Mouse (Mus musculus) layer of hippocampus, postnatal 36 days (tissue): Measurements from ENCODE around the gene Sapcd1. TPM values are rescaled to one million over a fixed set of nuclear protein-coding genes. Genes with fewer than 3 reads are reported as not detected.

Source experiments
- DNase-seq, 2 experiments: peaks; one replicate each; pipeline ENCODE4 v3.0.0; 2022
- total RNA-seq, 2 experiments: library from RNA; stranded (reverse); gene quantifications; 2 replicates each; pipeline ENCODE4 v1.2.3; 2021

The Sapcd1 gene
- total RNA-seq, 2 experiments from 2014 or later: 0.62 to 0.94 TPM

- no peak for DNase-seq
Measured at GRCm38 (mm10) chr17:34980655-34981054, 47.2 kb downstream of the Sapcd1 start.

DNA sequence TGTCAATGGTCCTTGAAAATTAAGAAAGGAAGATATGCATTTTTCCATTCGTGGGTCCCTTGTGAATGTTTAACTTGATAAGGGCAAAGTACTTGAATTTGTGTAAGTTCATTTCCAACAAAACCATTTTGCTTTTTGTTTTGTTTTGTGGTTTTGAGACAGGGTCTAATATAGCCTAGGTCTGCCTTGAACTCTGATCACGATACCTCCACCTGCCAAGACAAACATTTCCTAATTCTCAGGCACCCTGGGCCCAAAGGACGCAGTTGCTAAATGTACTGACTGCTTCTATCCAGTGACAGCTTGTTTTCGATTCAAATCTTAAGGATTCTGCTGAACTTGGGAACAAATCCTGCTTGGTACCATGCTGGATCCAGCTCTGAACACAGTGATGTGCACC, 48.2 kb downstream of the Sapcd1 start:
- no peak for DNase-seq

- DNase-seq: no peak
Measured at GRCm38 (mm10) chr17:34978239-34978638, 49.6 kb downstream of the Sapcd1 start.

- DNase-seq: no peak
Measured at GRCm38 (mm10) chr17:34977000-34977399, 50.8 kb downstream of the Sapcd1 start.

Other genes with a start within 250 kb of the Sapcd1 start
- under 1 TPM in 1 of 2 experiments, not detected in 1; 0.32 TPM for gene Cyp21a1, start 223.5 kb downstream of the Sapcd1 start, total RNA-seq
- gene Stk19, start 191.1 kb downstream of the Sapcd1 start, total RNA-seq: 10 to 100 TPM; 54.9 to 61.0 TPM
- 10 to 100 TPM; 37.1 to 43.9 TPM for gene Dxo, start 191.0 kb downstream of the Sapcd1 start, total RNA-seq
- 10 to 100 TPM; 69.5 to 72.4 TPM for gene Skiv2l, start 177.8 kb downstream of the Sapcd1 start, total RNA-seq
- gene Nelfe, start 177.6 kb downstream of the Sapcd1 start, total RNA-seq: 10 to 100 TPM; 29.2 to 32.1 TPM
- gene Cfb, start 165.5 kb downstream of the Sapcd1 start, total RNA-seq: under 1 TPM in 1 of 2 experiments, not detected in 1; 0.23 TPM
- gene Zbtb12, start 148.5 kb downstream of the Sapcd1 start, total RNA-seq: 1 to 10 TPM; 6.9 to 8.0 TPM
- gene Gm20547, start 146.0 kb downstream of the Sapcd1 start, total RNA-seq: not detected
- 1 to 10 TPM in 1 of 2 experiments, under 1 TPM in 1; 0.22 to 2.0 TPM for gene C2, start 129.8 kb downstream of the Sapcd1 start, total RNA-seq
- gene Ehmt2, start 129.5 kb downstream of the Sapcd1 start, total RNA-seq: 100 to 1,000 TPM; 175 to 182 TPM
- under 1 TPM in 1 of 2 experiments, not detected in 1; 0.28 TPM for gene Slc44a4, start 113.5 kb downstream of the Sapcd1 start, total RNA-seq
- gene Neu1, start 96.8 kb downstream of the Sapcd1 start, total RNA-seq: 10 to 100 TPM; 37.6 to 41.2 TPM
- gene Hspa1b, start 68.8 kb downstream of the Sapcd1 start, total RNA-seq: 10 to 100 TPM; 28.0 to 35.6 TPM
- gene Gm20481, start 58.1 kb downstream of the Sapcd1 start, total RNA-seq: not detected
- gene Hspa1a, start 55.9 kb downstream of the Sapcd1 start, total RNA-seq: 10 to 100 TPM; 19.1 to 26.6 TPM
- gene Hspa1l, start 55.3 kb downstream of the Sapcd1 start, total RNA-seq: under 1 TPM; 0.42 to 0.48 TPM
- gene Lsm2, start 46.2 kb downstream of the Sapcd1 start, total RNA-seq: 10 to 100 TPM; 17.3 to 19.1 TPM
- 10 to 100 TPM; 45.1 to 50.1 TPM for gene Vars, start 27.0 kb downstream of the Sapcd1 start, total RNA-seq
- under 1 TPM; 0.22 to 0.33 TPM for gene Vwa7, start 11.4 kb downstream of the Sapcd1 start, total RNA-seq
- under 1 TPM; 0.62 to 0.73 TPM for gene Msh5, start 18.7 kb upstream of the Sapcd1 start, total RNA-seq
- gene Clic1, start 21.9 kb upstream of the Sapcd1 start, total RNA-seq: 10 to 100 TPM in 1 of 2 experiments, 1 to 10 TPM in 1; 6.7 to 11.5 TPM
- gene Ddah2, start 31.0 kb upstream of the Sapcd1 start, total RNA-seq: 10 to 100 TPM; 16.0 to 18.0 TPM
- gene Ly6g6c, start 37.4 kb upstream of the Sapcd1 start, total RNA-seq: not detected
- not detected for gene Mpig6b, start 38.2 kb upstream of the Sapcd1 start, total RNA-seq
- 1 to 10 TPM; 3.6 to 5.4 TPM for gene Ly6g6e, start 48.9 kb upstream of the Sapcd1 start, total RNA-seq
- 1 to 10 TPM in 1 of 2 experiments, under 1 TPM in 1; 0.99 to 2.1 TPM for gene Ly6g6d, start 50.0 kb upstream of the Sapcd1 start, total RNA-seq
- gene Ly6g6f, start 57.6 kb upstream of the Sapcd1 start, total RNA-seq: not detected
- gene Abhd16a, start 61.2 kb upstream of the Sapcd1 start, total RNA-seq: 100 to 1,000 TPM; 101 to 102 TPM
- not detected for gene Ly6g5c, start 80.3 kb upstream of the Sapcd1 start, total RNA-seq
- gene Ly6g5b, start 87.4 kb upstream of the Sapcd1 start, total RNA-seq: under 1 TPM in 1 of 2 experiments, not detected in 1; 0.70 TPM
- 10 to 100 TPM; 13.0 to 15.2 TPM for gene Gpank1, start 93.4 kb upstream of the Sapcd1 start, total RNA-seq
- gene Csnk2b, start 94.0 kb upstream of the Sapcd1 start, total RNA-seq: 100 to 1,000 TPM; 169 to 176 TPM
- gene D17H6S53E, start 98.4 kb upstream of the Sapcd1 start, total RNA-seq: 10 to 100 TPM; 25.6 to 29.3 TPM
- gene Apom, start 104.0 kb upstream of the Sapcd1 start, total RNA-seq: not detected
- gene Bag6, start 107.2 kb upstream of the Sapcd1 start, total RNA-seq: 100 to 1,000 TPM; 304 to 319 TPM
- gene Prrc2a, start 136.9 kb upstream of the Sapcd1 start, total RNA-seq: 100 to 1,000 TPM; 315 to 340 TPM
- 10 to 100 TPM; 10.1 to 10.9 TPM for gene Aif1, start 148.1 kb upstream of the Sapcd1 start, total RNA-seq
- gene Lst1, start 160.4 kb upstream of the Sapcd1 start, total RNA-seq: 1 to 10 TPM; 7.1 to 7.7 TPM
- under 1 TPM in 1 of 2 experiments, not detected in 1; 0.30 TPM for gene Ltb, start 166.4 kb upstream of the Sapcd1 start, total RNA-seq
- gene Tnf, start 174.0 kb upstream of the Sapcd1 start, total RNA-seq: not detected
- under 1 TPM; 0.28 to 0.42 TPM for gene Lta, start 177.3 kb upstream of the Sapcd1 start, total RNA-seq
- not detected for gene Gm16181, start 192.8 kb upstream of the Sapcd1 start, total RNA-seq
- 100 to 1,000 TPM; 602 to 647 TPM for gene Atp6v1g2, start 205.6 kb upstream of the Sapcd1 start, total RNA-seq
- 10 to 100 TPM; 13.3 to 13.6 TPM for gene Nfkbil1, start 207.8 kb upstream of the Sapcd1 start, total RNA-seq
- gene Ddx39b, start 213.7 kb upstream of the Sapcd1 start, total RNA-seq: 100 to 1,000 TPM; 220 to 232 TPM
- 10 to 100 TPM; 13.4 to 18.0 TPM for gene H2-D1, start 234.7 kb upstream of the Sapcd1 start, total RNA-seq